Mouse (Mus musculus) brain, embryonic 14.5 days (tissue): ENCODE results near the gene Dlx3. TPM values are rescaled to one million over a fixed set of nuclear protein-coding genes. Genes with fewer than 3 reads are reported as not detected.

Source experiments
- DNase-seq: peaks from one replicate; pipeline ENCODE4 v3.0.0-alpha.2; 2011; ENCODE audit warnings: low read depth
- CTCF ChIP-seq: fragments of 200-500 bp; IDR thresholded peaks from 2 replicates; pipeline ENCODE4 v1.5.1; 2012; ENCODE audit warnings: inconsistent platforms, mild to moderate bottlenecking, moderate library complexity, borderline replicate concordance; ENCODE audit not compliant: insufficient read depth, insufficient read length; ENCODE audit errors: extremely low read depth
- POLR2A ChIP-seq: fragments of 200-500 bp; IDR thresholded peaks from 2 replicates; pipeline ENCODE4 v1.6.1; 2012; ENCODE audit warnings: mild to moderate bottlenecking, inconsistent platforms, borderline replicate concordance; ENCODE audit not compliant: poor library complexity, insufficient read depth, insufficient read length, severe bottlenecking; ENCODE audit errors: extremely low read depth
- polyA plus RNA-seq: library from polyadenylated mRNA; depleted of rRNA; stranded (reverse); fragments of >200 nt; gene quantifications from 2 replicates; pipeline ENCODE4 v1.2.3, GENCODE M21; 2012

The Dlx3 gene
- polyA plus RNA-seq, 1 experiment: 0.92 TPM

DNA sequence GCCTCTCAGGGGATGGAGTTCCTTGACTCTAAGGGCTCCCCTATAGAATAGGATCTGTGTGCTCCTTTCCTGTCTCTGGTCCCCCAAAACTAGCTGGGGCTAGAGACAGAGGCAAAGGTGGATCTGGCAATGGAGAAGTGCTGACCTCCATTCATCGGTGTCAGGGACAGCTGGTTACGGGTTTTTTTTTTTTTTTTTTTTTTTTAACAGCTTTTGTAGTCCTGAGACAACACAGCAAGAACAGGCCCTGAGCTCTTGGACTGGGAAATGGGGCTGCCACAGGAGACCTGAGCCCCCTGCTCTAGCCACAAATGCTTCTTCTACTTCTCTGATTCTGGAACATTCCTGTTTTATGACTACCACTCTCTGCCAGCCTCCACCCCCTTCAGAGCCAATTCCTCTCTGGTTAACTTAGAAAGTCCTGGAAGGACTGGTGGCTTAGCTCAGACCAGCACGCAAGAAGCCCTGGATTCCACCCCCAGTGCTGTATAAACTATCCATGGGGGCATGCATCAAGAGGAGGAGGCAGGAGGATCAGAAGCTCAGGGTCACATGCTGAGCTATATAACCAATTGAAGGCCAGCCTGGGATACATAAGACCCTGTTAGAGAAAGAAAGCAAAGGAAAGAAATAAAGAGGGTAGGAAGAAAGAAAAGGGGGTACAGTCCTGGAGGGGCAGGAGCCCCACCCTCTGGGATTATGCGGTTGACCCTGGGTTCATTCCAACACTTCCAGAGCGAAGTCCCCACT, 21.4 kb upstream of the Dlx3 start:
- TF ChIP-seq POLR2A (no peak), CTCF (no peak)
- DNase-seq: no peak

- TF ChIP-seq CTCF: no peak
- no peak for TF ChIP-seq POLR2A
- DNase-seq: no peak
Measured at GRCm38 (mm10) chr11:95100393-95100792, 19.5 kb upstream of the Dlx3 start.

- DNase-seq: no peak
- no peak for TF ChIP-seq POLR2A
- no peak for TF ChIP-seq CTCF
Measured at GRCm38 (mm10) chr11:95101071-95101788, 18.7 kb upstream of the Dlx3 start.

GRCm38 (mm10) chr11:95102161-95102904, 17.6 kb upstream of the Dlx3 start:
- TF ChIP-seq CTCF: no peak
- no peak for TF ChIP-seq POLR2A

DNA sequence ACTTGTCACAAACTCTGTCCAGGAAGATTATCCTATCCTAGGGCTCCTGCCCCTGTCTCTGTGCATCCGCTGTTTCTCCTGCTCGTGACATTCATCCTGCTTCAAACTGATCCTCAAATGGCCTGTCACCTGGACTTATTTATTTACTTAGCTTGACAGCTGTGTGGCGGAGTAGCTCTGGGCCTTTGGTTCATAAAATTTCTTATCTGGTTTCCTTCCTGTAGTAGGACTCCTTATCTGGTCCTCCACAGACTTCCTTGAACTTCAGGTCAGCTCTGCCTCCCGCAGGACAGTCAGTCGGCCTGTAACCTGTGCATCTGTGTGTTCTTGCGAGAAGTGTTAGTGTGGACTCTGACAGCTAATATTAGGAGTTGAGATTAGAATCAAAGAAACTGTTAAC, 15.7 kb upstream of the Dlx3 start:
- TF ChIP-seq CTCF: no peak
- no peak for TF ChIP-seq POLR2A
- no peak for DNase-seq

More at GRCm38 (mm10) chr11:95102161-95102904, 17.6 kb upstream of the Dlx3 start:
- no peak for DNase-seq

DNA sequence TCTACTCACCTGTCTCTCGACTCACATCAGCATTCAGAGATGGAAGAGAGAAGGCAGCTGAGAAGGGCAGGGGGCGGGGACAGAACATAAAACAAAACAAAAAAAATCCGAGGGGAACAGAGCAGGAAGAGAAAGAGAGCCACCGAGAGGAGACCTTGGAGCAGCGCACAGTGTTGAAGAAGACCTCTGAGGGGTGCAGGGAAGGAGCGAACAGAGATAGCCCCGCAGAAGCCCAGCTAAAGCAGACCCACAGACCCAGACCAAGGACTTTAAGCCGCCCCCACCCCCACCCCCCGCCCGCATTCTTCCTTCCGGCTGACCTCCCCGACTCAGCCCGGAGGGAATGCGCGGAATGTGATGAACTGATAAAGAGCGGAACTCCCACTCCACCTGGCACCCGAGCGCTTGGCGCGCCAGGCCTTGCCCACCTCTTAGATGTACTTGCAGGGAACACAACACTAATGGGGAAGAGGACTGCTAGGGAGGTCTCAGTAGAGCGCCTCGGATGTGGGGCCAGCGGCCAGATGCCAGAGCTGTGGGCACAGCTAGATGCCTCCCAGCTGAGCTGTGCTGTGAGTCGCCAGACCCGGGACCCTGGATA, 14.5 kb upstream of the Dlx3 start:
- DNase-seq: no peak
- TF ChIP-seq CTCF (no peak), POLR2A (no peak)

DNA sequence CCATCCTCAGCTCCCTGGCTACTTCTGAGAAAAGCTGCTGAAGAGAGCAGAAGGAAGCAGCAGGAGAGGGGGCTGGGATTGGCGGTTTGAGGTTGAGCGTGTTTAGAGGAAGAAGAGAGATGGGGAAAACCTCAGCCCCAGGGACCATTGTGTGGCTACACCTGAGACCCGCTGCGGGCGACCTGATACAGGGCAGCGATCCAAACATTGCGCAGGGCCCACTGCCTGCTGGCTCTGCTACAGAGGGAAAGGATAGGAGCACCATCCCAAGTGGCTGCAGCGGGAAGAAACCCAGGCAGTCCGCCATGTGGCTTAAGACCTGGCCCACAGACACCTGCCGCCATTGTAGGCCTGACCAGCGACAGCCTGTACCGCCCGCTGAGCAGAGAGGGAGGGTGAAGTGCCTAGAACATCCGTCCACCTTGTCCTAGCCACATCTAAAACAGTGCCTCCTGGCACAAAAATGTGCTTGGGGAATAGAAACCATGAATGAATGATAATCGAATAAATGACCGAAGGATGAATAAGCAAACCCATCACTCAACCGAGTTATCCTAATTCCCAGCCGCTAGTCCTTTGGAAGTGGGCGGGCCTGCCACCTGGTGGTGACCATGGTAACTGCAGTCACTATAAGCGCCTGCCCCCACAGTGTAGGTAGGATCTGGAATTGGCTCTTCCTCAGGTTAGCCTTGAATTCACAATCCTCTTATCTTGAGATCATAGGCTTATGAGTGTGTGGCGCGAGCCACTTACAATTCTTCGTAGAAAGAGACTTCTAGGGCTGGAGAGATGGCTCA, 13.3 kb upstream of the Dlx3 start:
- no peak for TF ChIP-seq POLR2A
- TF ChIP-seq CTCF: peak; percentile 96
- peak; percentile 85 for DNase-seq

DNA sequence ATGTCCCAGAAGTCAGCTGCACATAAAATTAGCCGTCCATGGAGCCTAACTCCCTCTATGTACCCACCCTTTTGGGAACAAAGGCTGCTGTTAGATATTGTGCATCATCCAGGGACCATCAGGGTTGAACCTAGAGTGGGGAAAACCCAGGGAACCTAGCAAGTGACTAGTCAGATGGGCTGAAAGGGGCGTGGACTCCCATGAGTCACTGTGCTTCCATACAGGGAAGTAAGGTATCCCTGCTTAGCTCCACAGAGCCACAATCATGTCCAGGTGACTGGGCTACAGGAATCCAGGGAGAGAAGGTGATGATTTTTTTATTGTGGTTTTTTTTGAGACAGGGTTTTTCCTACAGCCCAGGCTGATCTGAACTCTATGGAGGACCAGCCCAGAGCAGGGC, 10.9 kb upstream of the Dlx3 start:
- DNase-seq: no peak
- TF ChIP-seq POLR2A: no peak
- TF ChIP-seq CTCF: no peak

DNA sequence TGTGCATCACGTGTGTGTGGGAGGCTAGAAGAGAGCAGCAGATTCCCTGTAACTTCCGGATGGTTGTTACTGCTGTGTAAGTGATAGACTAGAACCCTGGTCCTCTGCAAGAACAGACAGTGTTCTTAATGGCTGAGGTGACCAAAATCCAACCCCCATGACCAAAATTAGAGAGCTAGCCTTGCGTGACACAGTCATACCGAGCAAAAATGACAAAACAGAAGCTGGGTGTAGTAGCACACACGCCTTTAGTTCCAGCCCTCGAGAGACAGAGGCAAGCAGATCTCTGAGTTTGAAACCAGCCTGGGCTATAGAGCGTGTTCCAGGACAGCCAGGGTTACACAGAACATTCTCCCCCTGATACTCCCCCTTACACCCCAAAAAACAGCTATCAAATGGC, 9.8 kb upstream of the Dlx3 start:
- DNase-seq: no peak
- TF ChIP-seq POLR2A: no peak
- no peak for TF ChIP-seq CTCF

- TF ChIP-seq POLR2A: no peak
- TF ChIP-seq CTCF: peak; percentile 96
- DNase-seq: peak; percentile 94
Measured at GRCm38 (mm10) chr11:95117030-95117429, 2.9 kb upstream of the Dlx3 start.
